Mouse (Mus musculus) thymus, adult 2 months (tissue): ENCODE results near the gene Cracr2a.

Experiments used
- CTCF ChIP-seq: fragments of 200-500 bp; IDR thresholded peaks from 2 replicates; pipeline ENCODE4 v1.5.1; 2012; ENCODE audit warnings: mild to moderate bottlenecking, control low read depth, low read length, moderate library complexity, borderline replicate concordance; ENCODE audit not compliant: control insufficient read depth, poor library complexity, insufficient read depth; ENCODE audit errors: extremely low read depth
- POLR2A ChIP-seq: fragments of 200-500 bp; IDR thresholded peaks from 2 replicates; pipeline ENCODE4 v1.6.1; 2012; ENCODE audit warnings: mild to moderate bottlenecking, low read length, control low read depth, moderate library complexity; ENCODE audit not compliant: control insufficient read depth, poor library complexity, insufficient read depth; ENCODE audit errors: extremely low read depth

DNA sequence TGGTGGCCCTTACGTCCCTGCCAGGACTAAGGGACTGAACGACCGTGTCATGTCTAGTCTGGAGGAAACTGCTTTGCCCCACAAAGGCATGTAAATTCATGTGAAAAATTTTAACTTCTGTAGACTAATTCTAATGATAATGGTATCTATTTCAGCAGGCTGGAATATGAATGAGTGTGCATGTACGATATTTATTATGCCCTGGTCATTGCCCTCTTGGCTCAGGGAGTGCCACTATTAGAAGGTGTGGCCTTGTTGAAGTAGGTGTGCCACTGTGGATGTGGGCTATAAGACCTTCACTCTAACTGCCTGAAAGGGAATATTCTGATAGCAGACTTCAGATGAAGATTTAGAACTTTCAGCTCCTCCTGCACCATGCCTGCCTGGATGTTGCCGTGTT, 28.8 kb upstream of the Cracr2a start:
- TF ChIP-seq POLR2A = no peak
- TF ChIP-seq CTCF = no peak
